Mouse (Mus musculus) left cerebral cortex, adult 6 months (tissue): ENCODE data around the gene Hoxa3. TPM values are rescaled to one million over a fixed set of nuclear protein-coding genes. Genes with fewer than 3 reads are reported as not detected.

Experiments
- long read RNA-seq, 2 experiments: library from polyadenylated mRNA; unstranded; transcript quantifications; one replicate each; pipeline ENCODE4 v2.0.0; 2019 to 2020
- polyA plus RNA-seq: library from polyadenylated mRNA; unstranded; fragments of <200 nt; fragmentation: Nextera tagmentation; gene quantifications from 2 replicates; pipeline ENCODE4 v1.2.3, GENCODE M21; 2021

Hoxa3 gene
- polyA plus RNA-seq: not detected in 2 replicates
- long read RNA-seq, experiment 1: 0 reads
- long read RNA-seq, experiment 2: 0 reads

GRCm38 (mm10) chr6:52213119-52213986 lies at the start of gene Hoxa3, which contains the start of gene Gm28308:
Gene Hoxa3 (minus strand): TSS chr6:52213336.
Gene Gm28308 (minus strand): TSS chr6:52213339.

GRCm38 (mm10) chr6:52260654-52261575 lies 47.8 kb upstream of the Hoxa3 start, which contains the start of gene Hoxa13:
Gene Hoxa13 (minus strand): TSS chr6:52260880.

GRCm38 (mm10) chr6:52245757-52246142 lies 32.6 kb upstream of the Hoxa3 start, which contains the start of gene Hoxa11:
Gene Hoxa11 (minus strand): TSS chr6:52245810.

GRCm38 (mm10) chr6:52240389-52241000 lies 27.4 kb upstream of the Hoxa3 start, which contains the start of gene Hoxa10:
Gene Hoxa10 (minus strand): TSS chr6:52240854.

GRCm38 (mm10) chr6:52230516-52231165 lies 17.5 kb upstream of the Hoxa3 start, which contains the start of gene Hoxa9:
Gene Hoxa9 (minus strand): TSS chr6:52231089.

GRCm38 (mm10) chr6:52221337-52221992 lies 8.3 kb upstream of the Hoxa3 start, which contains the start of gene Hoxa7:
Gene Hoxa7 (minus strand): TSS chr6:52221854.

GRCm38 (mm10) chr6:52208072-52208867 lies 4.9 kb downstream of the Hoxa3 start, which contains the start of gene Hoxa6:
Gene Hoxa6 (minus strand): TSS chr6:52208722.

GRCm38 (mm10) chr6:52204050-52204752 lies 8.9 kb downstream of the Hoxa3 start, which contains the start of gene Hoxa5:
Gene Hoxa5 (minus strand): TSS chr6:52204587.

GRCm38 (mm10) chr6:52190906-52191810 lies 22.0 kb downstream of the Hoxa3 start, which contains the start of gene Hoxa4:
Gene Hoxa4 (minus strand): TSS chr6:52191753.

GRCm38 (mm10) chr6:52177061-52177735 lies 35.9 kb downstream of the Hoxa3 start, which contains the start of gene 5730596B20Rik:
Gene 5730596B20Rik (plus strand): TSS chr6:52177498.

GRCm38 (mm10) chr6:52164626-52165440 lies 48.3 kb downstream of the Hoxa3 start, which contains the start of gene Hoxa2:
Gene Hoxa2 (minus strand): TSS chr6:52164831.

GRCm38 (mm10) chr6:52158276-52159051 lies 54.7 kb downstream of the Hoxa3 start, which contains the start of gene Hoxa1:
Gene Hoxa1 (minus strand): TSS chr6:52158317.

